Mouse (Mus musculus) forebrain, embryonic 15.5 days (tissue): ENCODE measurements at regions not wholly inside any gene's neighbourhood (a gene's known extent, or its start where the extent isn't known, plus 50 kb on each side); places are given as distances from the start of the nearest gene placed in this dataset.

Source experiments
- ATAC-seq: fragments of 200-750 bp; cut with Nextera tagmentation; replicated peaks from 2 replicates; pipeline ENCODE4 v1.8.0; 2017; ENCODE audit warnings: mild to moderate bottlenecking, moderate TSS enrichment, moderate library complexity
- H3K27ac ChIP-seq: fragments of 300-500 bp; sonication (generic); replicated peaks from 2 replicates; pipeline ENCODE4 v1.5.1; 2015; ENCODE audit warnings: mild to moderate bottlenecking, inconsistent platforms
- H3K27me3 ChIP-seq: fragments of 300-500 bp; sonication (generic); 2 replicates; pipeline ENCODE4 v1.6.1; 2015; ENCODE audit warnings: inconsistent platforms
- H3K36me3 ChIP-seq: fragments of 300-500 bp; sonication (generic); 2 replicates; pipeline ENCODE4 v1.6.1; 2015; ENCODE audit warnings: mild to moderate bottlenecking, inconsistent platforms
- H3K4me1 ChIP-seq: fragments of 300-500 bp; sonication (generic); 2 replicates; pipeline ENCODE4 v1.6.1; 2015; ENCODE audit warnings: inconsistent platforms
- H3K4me2 ChIP-seq: fragments of 300-500 bp; sonication (generic); replicated peaks from 2 replicates; pipeline ENCODE4 v1.6.1; 2015; ENCODE audit warnings: mild to moderate bottlenecking, inconsistent platforms
- H3K4me3 ChIP-seq: fragments of 300-500 bp; sonication (generic); 2 replicates; pipeline ENCODE4 v1.5.1; 2015; ENCODE audit warnings: mild to moderate bottlenecking, inconsistent platforms
- H3K9ac ChIP-seq: fragments of 300-500 bp; sonication (generic); replicated peaks from 2 replicates; pipeline ENCODE4 v1.6.1; 2015; ENCODE audit warnings: mild to moderate bottlenecking, inconsistent platforms
- H3K9me3 ChIP-seq: fragments of 300-500 bp; sonication (generic); 2 replicates; pipeline ENCODE4 v1.6.1; 2016; ENCODE audit warnings: inconsistent platforms
- WGBS: fragments of 180-500 bp; shearing (Covaris S2); methylation state at CpG from one replicate; pipeline ENCODE4 v1.1.7; 2015; ENCODE audit warnings: mixed read lengths; 5-methylcytosine and 5-hydroxymethylcytosine counted together

DNA sequence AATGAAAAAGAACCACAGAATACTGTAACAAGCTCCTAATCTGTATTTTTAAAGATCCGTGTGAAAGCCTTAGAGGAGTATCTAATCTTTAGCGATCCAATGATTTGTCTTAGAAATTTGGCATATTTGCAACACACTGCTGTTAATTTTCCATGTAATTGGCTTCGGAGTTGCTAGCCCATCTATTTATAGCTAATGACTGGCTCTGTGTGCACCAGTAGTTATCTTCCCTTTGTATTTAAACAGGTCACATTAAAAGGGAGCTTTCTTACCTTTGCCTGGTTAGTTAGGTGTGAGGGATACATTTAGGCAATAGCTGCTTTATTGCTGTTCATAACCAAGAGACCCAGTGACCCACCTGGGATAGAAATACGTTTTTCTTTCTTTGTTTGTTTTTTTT lies 256.3 kb upstream of the Mme start:
- WGBS: 65% methylated on average over 4 of the region's 4 CpGs
- no peak for ATAC-seq

DNA sequence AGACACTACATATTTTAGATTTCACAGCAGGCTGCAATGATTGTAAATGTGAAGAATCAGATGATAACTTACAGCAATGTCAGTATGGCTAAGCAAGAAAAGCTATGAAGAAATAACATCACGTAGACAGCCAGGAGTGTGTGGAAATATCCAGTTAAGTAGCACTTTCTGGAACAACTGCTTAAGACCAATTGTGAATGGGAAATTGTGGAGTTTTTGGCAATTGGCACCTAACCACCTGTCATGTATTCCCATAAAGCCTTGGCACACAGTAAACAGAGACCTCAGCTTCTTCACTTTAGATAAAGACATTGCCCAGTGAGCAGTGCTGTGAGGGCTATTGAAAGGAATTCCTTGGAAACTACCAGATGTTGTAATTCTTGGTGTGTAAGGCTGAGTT lies 264.4 kb upstream of the Mme start:
- 97% methylated on average over 1 of the region's 1 CpGs for WGBS
- no peak overlapping the region for H3K27ac ChIP-seq

More for the DNA sequence above, 256.3 kb upstream of the Mme start:
- Histone ChIP-seq H3K4me3 (no peak overlapping the region), H3K9ac (no peak overlapping the region), H3K36me3 (no peaks in the 10 kb centered on the region), H3K4me2 (no peak overlapping the region), H3K9me3 (no peaks in the 10 kb centered on the region), H3K27me3 (no peaks in the 10 kb centered on the region), H3K27ac (no peak overlapping the region), H3K4me1 (no peaks in the 10 kb centered on the region)

DNA sequence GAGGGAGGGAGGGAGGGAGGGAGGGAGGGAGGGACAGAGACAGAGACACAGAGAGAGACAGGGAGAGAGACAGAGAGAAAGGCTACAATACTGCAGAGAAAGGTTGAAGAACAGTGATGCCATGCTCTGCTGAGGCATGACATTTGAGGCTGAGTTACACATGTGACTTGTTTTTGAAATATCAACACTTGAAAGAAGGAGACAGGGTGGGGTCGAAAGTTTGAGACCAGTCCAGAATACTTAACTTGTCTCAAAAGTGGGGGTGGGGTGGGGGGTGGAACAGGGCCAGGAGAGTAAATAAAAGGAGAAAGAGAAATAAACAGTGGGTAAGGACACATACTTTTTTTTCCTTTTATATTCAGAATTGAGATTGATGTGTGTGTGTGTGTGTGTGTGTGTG lies 278.1 kb upstream of the Mme start:
- H3K27ac ChIP-seq: no peak overlapping the region
- ATAC-seq: no peak
- no peaks in the 10 kb centered on the region for H3K36me3 ChIP-seq
- no peaks in the 10 kb centered on the region for H3K9me3 ChIP-seq
- H3K4me1 ChIP-seq: no peaks in the 10 kb centered on the region
- H3K9ac ChIP-seq: no peak overlapping the region
- no peak overlapping the region for H3K4me2 ChIP-seq
- H3K27me3 ChIP-seq: no peaks in the 10 kb centered on the region
- H3K4me3 ChIP-seq: no peak overlapping the region
- WGBS: 84% methylated on average over 1 of the region's 1 CpGs

More for the DNA sequence above, 264.4 kb upstream of the Mme start:
- no peak for ATAC-seq
- Histone ChIP-seq H3K9ac (no peak overlapping the region), H3K4me2 (no peak overlapping the region), H3K27me3 (no peaks in the 10 kb centered on the region), H3K36me3 (no peaks in the 10 kb centered on the region), H3K4me3 (no peak overlapping the region), H3K9me3 (no peaks in the 10 kb centered on the region), H3K4me1 (no peaks in the 10 kb centered on the region)

DNA sequence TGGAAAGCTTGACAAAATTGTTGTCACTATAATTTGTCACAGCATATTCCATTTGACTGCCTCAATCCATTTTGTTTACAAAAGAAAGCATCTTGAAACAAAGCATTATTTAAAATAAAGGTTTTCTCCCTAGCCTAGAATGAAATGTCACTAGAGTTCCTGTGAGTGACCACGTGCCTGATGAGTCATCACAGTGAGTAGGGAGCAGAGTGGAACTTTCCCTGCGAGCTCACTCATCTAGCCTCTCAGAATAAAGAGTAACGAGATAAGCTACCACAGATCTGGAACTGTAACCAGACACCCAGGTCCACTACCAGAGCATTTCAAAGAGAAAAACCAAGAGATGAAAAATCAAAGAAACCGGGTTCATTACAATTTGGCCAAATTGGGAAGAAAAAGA lies 278.7 kb upstream of the Mme start:
- H3K4me2 ChIP-seq: no peak overlapping the region
- H3K4me3 ChIP-seq: no peak overlapping the region
- no peaks in the 10 kb centered on the region for H3K36me3 ChIP-seq
- no peaks in the 10 kb centered on the region for H3K4me1 ChIP-seq
- H3K9me3 ChIP-seq: no peaks in the 10 kb centered on the region
- no peak overlapping the region for H3K27ac ChIP-seq
- H3K27me3 ChIP-seq: no peaks in the 10 kb centered on the region
- no peak for ATAC-seq
- 61% methylated on average over 4 of the region's 4 CpGs for WGBS
- no peak overlapping the region for H3K9ac ChIP-seq

DNA sequence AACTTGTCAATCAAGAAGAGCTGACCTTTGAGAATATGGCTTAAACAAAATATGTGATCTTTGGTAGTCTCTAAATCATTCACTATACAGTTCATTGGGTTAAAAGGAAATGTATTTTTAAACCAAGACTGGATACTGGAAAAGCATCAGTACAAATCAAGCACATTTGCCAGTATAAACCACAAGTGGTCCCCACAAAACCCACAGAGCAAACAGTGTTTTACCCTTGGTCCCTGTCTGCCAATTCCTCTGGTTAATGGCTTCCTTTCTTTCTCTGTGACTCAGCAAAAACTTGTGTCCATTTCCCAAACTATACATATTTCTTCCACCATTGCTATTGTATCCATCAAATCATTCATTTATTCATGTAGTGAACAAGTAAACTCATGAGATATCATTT lies 296.0 kb upstream of the Mme start:
- Histone ChIP-seq H3K4me1 (no peaks in the 10 kb centered on the region), H3K36me3 (no peaks in the 10 kb centered on the region), H3K9me3 (no peaks in the 10 kb centered on the region), H3K27ac (no peak overlapping the region), H3K4me2 (no peak overlapping the region), H3K27me3 (no peaks in the 10 kb centered on the region), H3K9ac (no peak overlapping the region), H3K4me3 (no peak overlapping the region)
- ATAC-seq: no peak

DNA sequence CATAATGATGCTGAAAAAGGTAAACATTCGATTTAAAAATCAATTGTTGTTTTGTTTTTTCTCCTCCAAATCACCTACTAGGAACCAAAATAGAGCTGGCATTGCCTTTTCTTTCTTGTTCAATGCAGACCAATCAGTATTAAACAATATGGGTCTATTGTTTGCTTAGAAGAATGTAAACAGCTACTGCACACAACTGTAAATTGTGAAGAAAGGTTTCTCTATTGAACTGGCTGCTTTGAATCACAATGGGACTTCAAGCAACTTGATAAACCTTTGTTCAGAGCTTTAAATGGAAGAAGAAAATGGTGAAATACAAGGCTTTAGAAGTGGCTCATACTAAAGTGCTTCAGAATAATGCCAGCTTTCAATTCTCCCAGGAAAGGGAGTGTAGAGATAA lies 302.7 kb upstream of the Mme start:
- Histone ChIP-seq H3K9ac (no peak overlapping the region), H3K4me2 (no peak overlapping the region), H3K9me3 (no peaks in the 10 kb centered on the region), H3K27ac (no peak overlapping the region), H3K4me3 (no peak overlapping the region), H3K36me3 (no peaks in the 10 kb centered on the region), H3K4me1 (no peaks in the 10 kb centered on the region), H3K27me3 (no peaks in the 10 kb centered on the region)
- 50% methylated on average over 1 of the region's 1 CpGs for WGBS
- ATAC-seq: no peak

DNA sequence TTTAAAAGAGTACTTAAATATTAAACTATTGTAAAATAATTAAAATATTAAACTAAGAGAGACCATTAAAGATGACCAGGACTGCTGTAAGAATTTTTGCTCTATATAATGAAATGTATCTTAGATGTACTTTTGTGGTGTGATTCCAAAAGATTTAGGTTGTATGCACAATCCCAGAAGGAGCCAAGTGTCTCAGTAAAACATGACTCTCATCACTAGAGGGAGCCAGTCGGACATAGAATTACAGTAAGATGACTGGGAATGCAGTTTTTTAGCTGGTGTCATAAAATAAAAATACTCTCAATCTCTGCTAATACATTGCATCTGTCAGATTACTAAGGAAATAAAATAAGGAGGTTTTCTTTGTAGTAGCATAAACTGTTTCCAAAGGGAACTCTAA lies 316.9 kb upstream of the Mme start:
- H3K4me2 ChIP-seq: no peak overlapping the region
- ATAC-seq: no peak

DNA sequence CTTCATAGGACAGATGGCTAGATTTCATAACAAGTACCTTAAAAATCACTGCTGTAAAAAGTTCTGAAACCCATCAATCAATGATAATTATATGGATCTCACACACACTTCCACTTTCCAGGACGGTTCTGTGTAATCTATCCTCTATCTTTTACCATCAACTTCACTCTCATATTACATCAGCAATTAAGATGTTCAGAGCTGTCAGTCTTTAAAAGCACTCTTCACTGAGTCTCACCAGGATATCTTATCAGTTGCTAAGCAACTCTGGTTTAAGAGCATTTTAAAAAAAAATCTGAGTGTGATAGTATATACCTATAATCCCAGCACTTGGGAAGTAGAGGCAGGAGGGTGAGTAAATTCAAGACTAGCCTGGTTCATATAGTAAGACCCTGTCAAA lies 312.0 kb upstream of the Gpr149 start:
- WGBS: 39% methylated on average over 1 of the region's 1 CpGs
- peak; percentile 51; the same call in 1 of the 2 replicates for ATAC-seq

More for the DNA sequence above, 316.9 kb upstream of the Mme start:
- H3K9ac ChIP-seq: no peak overlapping the region
- H3K4me3 ChIP-seq: no peak overlapping the region
- WGBS: 5% methylated on average over 1 of the region's 1 CpGs
- H3K9me3 ChIP-seq: no peaks in the 10 kb centered on the region
- no peaks in the 10 kb centered on the region for H3K27me3 ChIP-seq
- no peaks in the 10 kb centered on the region for H3K4me1 ChIP-seq
- H3K27ac ChIP-seq: no peak overlapping the region
- no peaks in the 10 kb centered on the region for H3K36me3 ChIP-seq

DNA sequence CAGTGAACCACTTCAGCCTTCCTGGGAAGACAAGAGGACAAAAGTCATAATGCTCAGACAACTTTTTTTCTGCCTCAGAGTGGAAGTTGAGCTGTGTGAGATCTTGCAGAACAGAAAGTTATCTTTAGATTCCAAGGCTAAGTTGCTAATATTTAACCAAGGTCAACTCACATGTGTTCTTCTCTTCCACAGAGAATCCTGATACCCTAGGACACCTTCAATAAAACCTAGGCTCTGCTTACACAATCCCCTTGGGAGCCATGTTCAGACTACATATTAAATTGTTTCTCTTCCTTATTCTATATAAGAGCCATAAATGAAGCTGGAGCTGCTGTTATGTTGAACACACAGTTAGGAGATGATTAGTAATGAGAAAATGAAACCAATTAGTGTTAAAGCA lies 280.2 kb upstream of the Gpr149 start:
- Histone ChIP-seq H3K27ac (no peak overlapping the region), H3K36me3 (no peaks in the 10 kb centered on the region), H3K4me2 (no peak overlapping the region), H3K4me3 (no peak overlapping the region), H3K27me3 (no peaks in the 10 kb centered on the region), H3K4me1 (no peaks in the 10 kb centered on the region), H3K9ac (no peak overlapping the region), H3K9me3 (no peaks in the 10 kb centered on the region)
- no peak for ATAC-seq

More for the DNA sequence above, 312.0 kb upstream of the Gpr149 start:
- Histone ChIP-seq H3K36me3 (no peaks in the 10 kb centered on the region), H3K27ac (no peak overlapping the region), H3K4me3 (no peak overlapping the region), H3K9me3 (no peaks in the 10 kb centered on the region), H3K4me1 (no peaks in the 10 kb centered on the region), H3K4me2 (no peak overlapping the region), H3K9ac (no peak overlapping the region), H3K27me3 (no peaks in the 10 kb centered on the region)

DNA sequence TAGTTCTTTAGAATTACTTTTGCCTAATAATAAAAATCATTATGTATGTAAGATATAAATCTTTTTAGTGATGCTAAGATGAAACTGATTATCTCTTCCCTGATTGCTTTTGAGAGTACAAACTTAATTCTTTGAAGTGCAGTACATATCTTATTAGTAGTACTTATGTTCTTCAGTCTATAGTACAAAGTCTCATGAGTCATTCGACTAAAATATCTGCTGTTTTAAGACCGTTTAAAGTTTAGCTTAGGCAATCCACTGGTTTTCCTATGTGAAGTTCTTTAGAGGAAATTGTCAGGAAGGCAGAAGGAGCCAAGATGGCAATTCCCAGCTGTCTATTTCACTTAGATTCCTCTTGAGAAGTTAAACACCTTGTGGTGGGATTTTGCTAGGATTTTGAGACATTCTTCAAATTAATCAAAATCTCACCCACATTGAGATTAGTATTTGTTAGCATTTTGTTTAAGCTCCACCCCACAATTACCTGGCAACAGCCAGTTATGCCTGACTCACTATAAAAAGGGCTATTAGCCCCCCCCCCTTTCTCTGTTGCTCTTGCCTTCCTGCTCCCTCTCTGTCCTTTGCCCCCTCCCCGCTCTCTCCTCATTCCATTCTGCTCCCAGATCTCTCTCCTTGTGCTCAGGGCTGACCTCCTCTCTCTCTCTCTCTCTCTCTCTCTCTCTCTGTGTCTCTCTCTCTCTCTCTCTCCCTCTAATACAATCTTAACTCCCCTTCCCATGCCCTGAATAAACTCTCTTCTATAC lies 277.6 kb upstream of the Gpr149 start:
- H3K9ac ChIP-seq: no peak overlapping the region
- H3K27ac ChIP-seq: no peak overlapping the region
- H3K4me2 ChIP-seq: no peak overlapping the region
- WGBS: 86% methylated on average over 3 of the region's 3 CpGs
- H3K27me3 ChIP-seq: no peaks in the 10 kb centered on the region
- H3K4me3 ChIP-seq: no peak overlapping the region
- no peak for ATAC-seq
- H3K4me1 ChIP-seq: no peaks in the 10 kb centered on the region
- H3K36me3 ChIP-seq: no peaks in the 10 kb centered on the region
- H3K9me3 ChIP-seq: no peaks in the 10 kb centered on the region

DNA sequence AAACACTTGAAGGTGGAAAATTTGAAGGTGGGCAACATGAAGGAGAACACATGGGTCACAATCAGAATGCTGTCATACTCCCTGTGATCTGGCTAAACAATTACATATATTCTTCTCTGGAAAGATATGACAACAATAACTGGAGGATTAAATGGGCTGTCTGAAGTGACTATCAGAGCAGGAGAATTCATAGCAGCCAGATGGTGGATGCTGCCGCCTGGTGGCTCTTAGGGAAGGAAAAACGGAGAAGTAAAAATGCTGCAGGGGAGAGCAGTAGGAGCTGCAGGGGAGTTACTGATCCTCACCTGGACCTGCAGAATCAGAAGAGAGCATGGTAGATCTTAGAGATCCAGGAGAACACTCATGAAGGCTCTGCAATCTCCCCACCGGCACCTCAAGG lies 255.8 kb upstream of the Gpr149 start:
- H3K4me2 ChIP-seq: no peak overlapping the region
- H3K27me3 ChIP-seq: no peaks in the 10 kb centered on the region
- no peak overlapping the region for H3K27ac ChIP-seq
- H3K36me3 ChIP-seq: no peaks in the 10 kb centered on the region
- WGBS: 22% methylated on average over 3 of the region's 3 CpGs
- H3K9ac ChIP-seq: no peak overlapping the region
- ATAC-seq: peak; percentile 58
- no peaks in the 10 kb centered on the region for H3K9me3 ChIP-seq
- no peaks in the 10 kb centered on the region for H3K4me1 ChIP-seq
- H3K4me3 ChIP-seq: no peak overlapping the region

DNA sequence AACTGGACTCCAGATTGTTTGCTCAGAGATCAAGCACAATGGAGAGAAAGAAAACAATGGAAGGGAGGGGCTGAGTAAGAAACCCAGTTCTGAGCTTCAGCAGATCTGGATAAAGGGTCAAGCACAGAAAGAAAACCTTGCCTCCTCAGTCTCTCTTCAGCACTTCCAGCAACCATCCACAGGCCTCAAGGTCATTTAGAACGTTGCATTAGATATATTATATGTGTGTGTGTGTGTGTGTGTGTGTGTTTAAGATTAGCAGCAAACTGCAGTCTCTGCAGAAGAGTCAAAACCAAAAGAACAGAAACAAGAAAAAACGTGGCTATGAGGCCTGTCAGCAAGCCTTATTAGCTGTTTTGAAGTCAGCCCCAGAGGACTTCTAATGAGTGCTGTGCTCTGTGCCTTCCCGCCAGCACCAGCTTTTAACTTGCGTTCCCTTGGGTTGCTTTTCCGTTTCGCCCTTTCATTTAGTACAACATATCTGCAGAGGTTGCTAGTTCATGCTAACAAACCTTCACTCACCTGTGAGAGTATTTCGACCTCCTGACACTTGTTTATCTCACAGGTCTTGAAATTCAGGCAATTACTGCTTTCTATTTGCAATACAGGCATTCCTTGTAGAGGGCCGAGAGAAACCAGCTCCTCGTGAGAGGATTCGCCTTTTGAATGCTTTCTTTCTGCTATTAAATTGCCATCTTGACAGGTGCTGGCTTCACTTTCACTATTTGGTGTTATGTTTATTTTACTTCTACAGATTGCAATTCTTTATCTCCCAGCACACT lies 230.9 kb upstream of the Gpr149 start:
- no peaks in the 10 kb centered on the region for H3K27me3 ChIP-seq
- H3K36me3 ChIP-seq: no peaks in the 10 kb centered on the region
- no peak for ATAC-seq
- no peak overlapping the region for H3K4me2 ChIP-seq
- H3K9me3 ChIP-seq: no peaks in the 10 kb centered on the region
- no peaks in the 10 kb centered on the region for H3K4me1 ChIP-seq
- H3K27ac ChIP-seq: no peak overlapping the region
- WGBS: 75% methylated on average over 10 of the region's 10 CpGs
- no peak overlapping the region for H3K4me3 ChIP-seq
- no peak overlapping the region for H3K9ac ChIP-seq

DNA sequence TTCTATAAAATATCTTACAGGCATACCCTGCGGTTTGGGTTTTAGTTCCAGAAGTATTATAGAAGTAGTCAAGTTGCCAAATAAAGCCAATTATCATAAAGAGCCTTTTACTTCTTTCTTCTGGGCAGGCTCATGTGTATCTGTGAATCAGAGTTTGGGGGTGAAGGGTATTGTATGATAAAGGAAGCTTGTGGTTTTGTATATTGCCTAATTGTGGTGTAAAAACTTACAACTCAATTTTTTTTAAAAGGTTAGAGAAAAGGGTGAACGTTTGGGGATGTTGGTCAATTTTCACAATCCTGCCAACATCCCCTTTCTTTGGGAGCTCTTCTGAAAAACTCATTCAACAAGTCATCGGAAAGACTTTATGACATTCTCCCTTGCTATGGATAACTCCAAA lies 219.0 kb upstream of the Gpr149 start:
- ATAC-seq: no peak
- no peaks in the 10 kb centered on the region for H3K9me3 ChIP-seq
- no peak overlapping the region for H3K4me3 ChIP-seq
- no peaks in the 10 kb centered on the region for H3K4me1 ChIP-seq
- WGBS: 90% methylated on average over 3 of the region's 3 CpGs
- no peak overlapping the region for H3K9ac ChIP-seq
- no peaks in the 10 kb centered on the region for H3K36me3 ChIP-seq
- H3K4me2 ChIP-seq: no peak overlapping the region
- no peak overlapping the region for H3K27ac ChIP-seq
- H3K27me3 ChIP-seq: no peaks in the 10 kb centered on the region
